ENCODE assay signal across 1 mouse cellular context in the genomic region with DNA sequence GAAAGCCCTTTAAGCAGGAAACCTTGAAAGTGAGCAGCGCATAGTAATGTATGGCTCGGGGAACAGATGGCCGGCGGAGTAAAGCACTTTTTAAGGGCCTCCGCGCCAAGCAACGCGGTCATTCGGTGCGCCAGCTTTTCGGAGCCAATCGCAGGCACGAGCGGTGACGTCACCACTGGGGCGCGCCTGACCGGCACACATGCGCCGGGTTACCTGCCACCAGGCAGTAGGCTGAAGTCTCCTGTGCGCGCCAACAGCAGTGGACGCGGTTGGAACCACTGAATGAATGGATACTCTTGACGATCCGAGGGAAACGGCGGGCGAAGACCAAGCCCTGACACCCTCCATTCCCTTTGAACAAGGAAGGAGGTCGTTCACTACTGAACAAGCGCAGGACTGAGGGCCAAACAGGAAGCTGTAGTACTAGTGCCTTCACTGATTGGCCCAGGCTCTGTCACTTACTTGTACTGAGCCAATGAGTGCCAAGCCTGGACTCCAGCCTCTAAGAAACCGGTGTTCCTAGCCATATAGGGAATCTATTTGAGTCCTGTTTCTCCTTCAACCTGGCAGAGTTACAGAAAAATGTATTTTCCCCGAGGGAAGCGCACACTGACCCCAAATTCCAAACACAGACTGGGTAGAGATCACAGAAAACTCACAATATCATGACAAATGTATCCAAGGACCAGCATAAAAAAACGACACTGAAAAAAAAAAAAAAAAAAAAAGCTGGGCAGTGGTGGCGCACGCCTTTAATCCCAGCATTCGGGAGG.
TF ChIP-seq lines count a peak whose summit lies in the region.

A gene (minus strand): TSS at position 412 of the 773 bp plus-strand sequence.

TF ChIP-seq in MEL, 35 proteins besides CTCF, POLR2A, EP300 and RAD21 (continued from another document):
- TF ChIP-seq ELF1 (IDR thresholded peaks at IDR 0.05; ENCODE audit: low read depth, low read length) (peak; percentile 80), E2F4 (IDR thresholded peaks at IDR 0.05; ENCODE audit: borderline replicate concordance, low read depth, low read length) (peak; percentile 82; the same call in 1 of the 2 replicates), UBTF (IDR thresholded peaks at IDR 0.05; ENCODE audit: borderline replicate concordance, insufficient read depth, low read depth, low read length) (no peak), KAT2A (conservative IDR thresholded peaks at IDR 0.05; ENCODE audit: low read depth, low read length) (no peak; the same call in 1 of the 2 replicates), USF1 (IDR thresholded peaks at IDR 0.05; ENCODE audit: low read depth, low read length) (peak; percentile 35; the same call in 1 of the 2 replicates), TCF12 (IDR thresholded peaks at IDR 0.05; ENCODE audit: low read depth, low read length) (peak; percentile 39; the same call in 1 of the 2 replicates), GABPA (IDR thresholded peaks at IDR 0.05; ENCODE audit: low read depth, low read length) (no peak), HCFC1 (IDR thresholded peaks at IDR 0.05; ENCODE audit: low read depth, low read length) (peak; percentile 84), TAL1 (IDR thresholded peaks at IDR 0.05; ENCODE audit: low read length) (no peak)
